Mouse (Mus musculus) ES-E14 (cell line): ENCODE data around the gene Hypk.
"Not testable (repeated sequence)": the region's sequence is repeated elsewhere in the genome, so short reads cannot be mapped to it uniquely, and the experiment has no call there.

Source experiments
- CHD2 ChIP-seq: IDR thresholded peaks from 2 replicates; pipeline ENCODE4 v1.6.1; 2014; ENCODE audit warnings: mild to moderate bottlenecking, low read depth, low read length, inconsistent platforms
- HCFC1 ChIP-seq: IDR thresholded peaks from 2 replicates; pipeline ENCODE4 v1.6.1; 2012; ENCODE audit warnings: low read length, inconsistent platforms, borderline replicate concordance; ENCODE audit not compliant: insufficient read depth
- MAFK ChIP-seq: IDR thresholded peaks from 2 replicates; pipeline ENCODE4 v1.6.1; 2014; ENCODE audit warnings: mild to moderate bottlenecking, low read depth, low read length, inconsistent platforms; ENCODE audit not compliant: insufficient read depth
- ZC3H11A ChIP-seq: IDR thresholded peaks from 2 replicates; pipeline ENCODE4 v1.6.1; 2012; ENCODE audit warnings: low read depth, mild to moderate bottlenecking, inconsistent platforms, low read length, borderline replicate concordance
- ZNF384 ChIP-seq: IDR thresholded peaks from 2 replicates; pipeline ENCODE4 v1.6.1; 2012; ENCODE audit warnings: low read depth, low read length, inconsistent platforms

DNA sequence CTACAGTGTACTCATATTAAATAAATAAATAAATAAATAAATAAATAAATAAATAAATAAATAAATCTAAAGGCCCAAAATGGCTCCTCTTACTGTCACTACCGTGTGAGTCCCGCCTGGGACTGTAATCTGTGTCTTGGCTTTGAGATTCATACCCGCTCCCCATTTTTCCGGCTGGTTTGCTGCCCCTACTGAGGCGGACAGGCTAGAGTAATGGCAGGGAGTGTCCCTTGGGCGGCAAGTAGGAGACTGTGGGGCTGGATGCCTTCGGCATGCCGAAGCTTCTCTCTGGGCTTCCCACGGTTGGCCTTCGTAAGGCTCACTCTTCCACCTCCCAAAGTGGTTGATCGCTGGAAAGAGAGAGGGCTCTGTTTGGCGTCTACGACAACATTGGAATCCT, 27.8 kb downstream of the Hypk start:
- TF ChIP-seq ZC3H11A, CHD2, MAFK, ZNF384, HCFC1: not testable (repeated sequence)
